ENCODE assay signal across 28 mouse cellular contexts in genomic region chr13:19744536-19744935, GRCm38 (mm10). TPM values are rescaled to one million over a fixed set of nuclear protein-coding genes. Genes with fewer than 3 reads are reported as not detected.
DNase-seq lines count a peak whose midpoint lies in the region; ATAC-seq and TF ChIP-seq lines count a peak whose summit lies in the region.
"Had no signal": no experiment of that assay in that cellular context is flagged by ENCODE, and none has a peak within 500 bp of the region (broad histone marks: within the 10 kb centered on the region; RNA-seq: fewer than 3 reads in every experiment).

No protein-coding gene starts in this region.

- H3K27me3 ChIP-seq in heart, embryonic 10.5 days (ENCODE audit: insufficient read depth, poor library complexity, severe bottlenecking): no peaks in the 10 kb centered on the region
- no peaks in the 10 kb centered on the region for H3K27me3 ChIP-seq in forebrain, postnatal 0 days (ENCODE audit: insufficient read depth, low read length)
- no peaks in the 10 kb centered on the region for H3K27me3 ChIP-seq in hindbrain, embryonic 11.5 days (ENCODE audit: control insufficient read depth, insufficient read depth, low read length)
- H3K27me3 ChIP-seq: embryonic facial prominence, embryonic 13.5 days; heart, embryonic 13.5 days; hindbrain, embryonic 13.5 days; limb, embryonic 15.5 days; midbrain, embryonic 12.5 days had no signal

- no peaks in the 10 kb centered on the region for H3K9me3 ChIP-seq in heart, embryonic 10.5 days
- no peaks in the 10 kb centered on the region for H3K9me3 ChIP-seq in forebrain, postnatal 0 days (ENCODE audit: low read length)
- no peaks in the 10 kb centered on the region for H3K9me3 ChIP-seq in hindbrain, embryonic 11.5 days (ENCODE audit: control insufficient read depth, low read length)
- H3K9me3 ChIP-seq: embryonic facial prominence, embryonic 13.5 days; heart, embryonic 13.5 days; hindbrain, embryonic 13.5 days; limb, embryonic 15.5 days; midbrain, embryonic 12.5 days had no signal

- no peak overlapping the region for H3K27ac ChIP-seq in heart, embryonic 10.5 days
- H3K27ac ChIP-seq in forebrain, postnatal 0 days (ENCODE audit: low read depth, low read length): no peak overlapping the region
- no peak overlapping the region for H3K27ac ChIP-seq in hindbrain, embryonic 11.5 days (ENCODE audit: low read depth, low read length)
- H3K27ac ChIP-seq: embryonic facial prominence, embryonic 13.5 days; heart, embryonic 13.5 days; hindbrain, embryonic 13.5 days; limb, embryonic 15.5 days; midbrain, embryonic 12.5 days had no signal

- no peak overlapping the region for H3K4me3 ChIP-seq in heart, embryonic 10.5 days
- H3K4me3 ChIP-seq in forebrain, postnatal 0 days (ENCODE audit: low read depth, low read length): no peak overlapping the region
- no peak overlapping the region for H3K4me3 ChIP-seq in hindbrain, embryonic 11.5 days (ENCODE audit: low read depth, low read length)
- H3K4me3 ChIP-seq: embryonic facial prominence, embryonic 13.5 days; heart, embryonic 13.5 days; hindbrain, embryonic 13.5 days; limb, embryonic 15.5 days; midbrain, embryonic 12.5 days had no signal

- DNase-seq in heart, adult 18-20 months: peak; percentile 47 to 60
- DNase-seq in heart, embryonic 10.5 days (ENCODE audit: low spot score): no peak
- peak; percentile 36 for DNase-seq in fat pad, adult 2 months (ENCODE audit: extremely low read depth, low read depth, low spot score)
- peak; percentile 28 to 32 for DNase-seq in heart, postnatal 36 days
- DNase-seq in lung, postnatal 36 days: peak; percentile 61
- no peak for DNase-seq in forebrain, postnatal 0 days
- DNase-seq in hindbrain, embryonic 11.5 days (ENCODE audit: low spot score): no peak
- DNase-seq: adrenal gland, adult 2 months; cerebellum, adult 9-11 months; kidney, adult 8-10 months; kidney, postnatal 25 days; right cerebral cortex, adult 18-20 months; thymus, postnatal 4 days had no signal

- no peak overlapping the region for H3K9ac ChIP-seq in forebrain, postnatal 0 days
- no peak overlapping the region for H3K9ac ChIP-seq in hindbrain, embryonic 11.5 days (ENCODE audit: low read depth, low read length)
- H3K9ac ChIP-seq: embryonic facial prominence, embryonic 13.5 days; heart, embryonic 13.5 days; hindbrain, embryonic 13.5 days; limb, embryonic 15.5 days; midbrain, embryonic 12.5 days had no signal

- intact Hi-C loops in heart, postnatal 36 days (cut with DNase I): no loop called here

- no peaks in the 10 kb centered on the region for H3K4me1 ChIP-seq in heart, embryonic 10.5 days
- no peaks in the 10 kb centered on the region for H3K4me1 ChIP-seq in forebrain, postnatal 0 days (ENCODE audit: insufficient read depth)
- H3K4me1 ChIP-seq in hindbrain, embryonic 11.5 days (replicated peaks; ENCODE audit: control insufficient read depth, insufficient read depth, low read length): no peaks in the 10 kb centered on the region
- H3K4me1 ChIP-seq: embryonic facial prominence, embryonic 13.5 days; hindbrain, embryonic 13.5 days; limb, embryonic 15.5 days; midbrain, embryonic 12.5 days had no signal

- 82% methylated on average over 5 of the region's 5 CpGs for WGBS in heart, embryonic 10.5 days
- WGBS in forebrain, postnatal 0 days: 80% methylated on average over 5 of the region's 5 CpGs
- WGBS in hindbrain, embryonic 11.5 days: 89% methylated on average over 5 of the region's 5 CpGs

- no peaks in the 10 kb centered on the region for H3K36me3 ChIP-seq in heart, embryonic 10.5 days
- no peaks in the 10 kb centered on the region for H3K36me3 ChIP-seq in forebrain, postnatal 0 days (ENCODE audit: insufficient read depth)
- no peaks in the 10 kb centered on the region for H3K36me3 ChIP-seq in hindbrain, embryonic 11.5 days (ENCODE audit: control insufficient read depth, insufficient read depth, low read length)
- H3K36me3 ChIP-seq: embryonic facial prominence, embryonic 13.5 days; heart, embryonic 13.5 days; hindbrain, embryonic 13.5 days; limb, embryonic 15.5 days; midbrain, embryonic 12.5 days had no signal

- ATAC-seq in forebrain, postnatal 0 days: no peak
- no peak for ATAC-seq in hindbrain, embryonic 11.5 days (ENCODE audit: low FRiP score)

- no peak overlapping the region for H3K4me2 ChIP-seq in forebrain, postnatal 0 days (ENCODE audit: low read depth)
- H3K4me2 ChIP-seq in hindbrain, embryonic 11.5 days (replicated peaks; ENCODE audit: low read depth, low read length): no peak overlapping the region
- H3K4me2 ChIP-seq: embryonic facial prominence, embryonic 13.5 days; hindbrain, embryonic 13.5 days; limb, embryonic 15.5 days; midbrain, embryonic 12.5 days had no signal

- no peak for TF ChIP-seq CTCF in forebrain, postnatal 0 days (IDR thresholded peaks at IDR 0.05; ENCODE audit: low read depth)

RNA-seq across cellular contexts. Expression of gene Nme8, which starts 46.9 kb away (rescaled TPM):
- total RNA-seq in heart, adult 18-20 months (2021): not detected
- polyA plus RNA-seq in heart, embryonic 10.5 days (2016; fragmentation: Nextera tagmentation; extraction: Ambion mirVana): not detected in 2 replicates
- under 1 TPM in 1 of 2 experiments, not detected in 1; 0.25 TPM for total RNA-seq in heart, postnatal 36 days (2021)
- not detected in 2 replicates for total RNA-seq in forebrain, postnatal 0 days (2014; rRNA removed)
- polyA plus RNA-seq in forebrain, postnatal 0 days (2015; fragmentation: Nextera tagmentation; extraction: Ambion mirVana): not detected in 2 replicates
- polyA plus RNA-seq in hindbrain, embryonic 11.5 days (2014; fragmentation: Nextera tagmentation; extraction: Ambion mirVana): not detected in 2 replicates
- total RNA-seq: adrenal gland, adult 2 months; gastrocnemius, adult 8-10 months; layer of hippocampus, adult 8-10 months; left cerebral cortex, postnatal 36 days; megakaryocyte progenitor cell, adult 5-6 weeks; monocyte, adult 5-6 weeks had no signal
- polyA plus RNA-seq: adrenal gland, adult 2 months; C2C12; cortical plate, adult 2 months; embryonic facial prominence, embryonic 13.5 days; hindbrain, embryonic 13.5 days; intestine, embryonic 14.5 days; limb, embryonic 15.5 days; liver, embryonic 16.5 days; midbrain, embryonic 12.5 days; neural tube, embryonic 11.5 days had no signal

Comparison
In these comparisons a context has a peak if more than half of its experiments do, and no peak if none do; other contexts are left out.
1. DNase-seq: peak in heart, adult 18-20 months (2 of 2), fat pad, adult 2 months (single experiment), heart, postnatal 36 days (2 of 2) and lung, postnatal 36 days (single experiment); none in heart, embryonic 10.5 days (single experiment), forebrain, postnatal 0 days (single experiment) and hindbrain, embryonic 11.5 days (single experiment).